Mouse (Mus musculus) limb, embryonic 14.5 days (tissue): ENCODE data around the gene Rnf39. TPM values are rescaled to one million over a fixed set of nuclear protein-coding genes. Genes with fewer than 3 reads are reported as not detected.
A peak's percentile ranks its signal among the peaks of the same experiment; 100 is the strongest.

Experiments used
- ATAC-seq: fragments of 200-750 bp; cut with Nextera tagmentation; 2 replicates; pipeline ENCODE4 v1.8.0; 2017; ENCODE audit warnings: low read depth, moderate number of reproducible peaks, moderate TSS enrichment; ENCODE audit not compliant: low FRiP score
- DNase-seq: peaks from one replicate; pipeline ENCODE4 v3.0.0-alpha.2; 2015; ENCODE audit warnings: low spot score
- H3K27ac ChIP-seq: fragments of 300-500 bp; sonication (generic); replicated peaks from 2 replicates; pipeline ENCODE4 v1.5.1; 2014; ENCODE audit warnings: low read depth, mild to moderate bottlenecking, low read length, moderate library complexity, mixed read lengths
- H3K27me3 ChIP-seq: fragments of 300-500 bp; sonication (generic); 2 replicates; pipeline ENCODE4 v1.6.1; 2014; ENCODE audit warnings: low read length, mixed read lengths; ENCODE audit not compliant: control insufficient read depth, insufficient read depth
- H3K36me3 ChIP-seq: fragments of 300-500 bp; sonication (generic); 2 replicates; pipeline ENCODE4 v1.6.1; 2014; ENCODE audit warnings: mild to moderate bottlenecking, low read length, moderate library complexity, mixed read lengths; ENCODE audit not compliant: control insufficient read depth, insufficient read depth
- H3K4me1 ChIP-seq: fragments of 300-500 bp; sonication (generic); 2 replicates; pipeline ENCODE4 v1.6.1; 2014; ENCODE audit warnings: antibody characterized with exemption, low read length, mixed read lengths; ENCODE audit not compliant: control insufficient read depth, insufficient read depth
- H3K4me2 ChIP-seq: fragments of 300-500 bp; sonication (generic); replicated peaks from 2 replicates; pipeline ENCODE4 v1.6.1; 2014; ENCODE audit warnings: low read depth, mild to moderate bottlenecking, low read length, moderate library complexity; ENCODE audit not compliant: severe bottlenecking
- H3K4me3 ChIP-seq: fragments of 300-500 bp; sonication (generic); replicated peaks from 2 replicates; pipeline ENCODE4 v1.5.1; 2014; ENCODE audit warnings: low read length
- H3K9ac ChIP-seq: fragments of 300-500 bp; sonication (generic); 2 replicates; pipeline ENCODE4 v1.6.1; 2014; ENCODE audit warnings: mild to moderate bottlenecking, low read depth, low read length, moderate library complexity; ENCODE audit not compliant: severe bottlenecking
- H3K9me3 ChIP-seq: fragments of 300-500 bp; sonication (generic); 2 replicates; pipeline ENCODE4 v1.6.1; 2016; ENCODE audit warnings: low read length; ENCODE audit not compliant: control insufficient read depth
- POLR2A ChIP-seq: fragments of 200-500 bp; IDR thresholded peaks from 2 replicates; pipeline ENCODE4 v1.8.0; 2012; ENCODE audit warnings: inconsistent platforms, mild to moderate bottlenecking, moderate library complexity, borderline replicate concordance; ENCODE audit not compliant: insufficient read depth, insufficient read length; ENCODE audit errors: extremely low read depth
- WGBS: fragments of 180-500 bp; shearing (Covaris S2); extraction: QIAGEN DNeasy Blood & Tissue Kit; methylation state at CpG from one replicate; pipeline ENCODE4 v1.1.7; 2014; 5-methylcytosine and 5-hydroxymethylcytosine counted together
- polyA plus RNA-seq, 2 experiments: library from polyadenylated mRNA; depleted of rRNA in 1 of 2; stranded (reverse) in 1 of 2; unstranded in 1 of 2; fragments of >200 nt; fragmentation: Nextera tagmentation in 1 of 2; extraction: Ambion mirVana in 1 of 2; gene quantifications; 2 replicates each; pipeline versions ENCODE4 v1.2.1 to v1.2.3; 2012 to 2014

Rnf39 gene
- polyA plus RNA-seq, 2 experiments: 2.8 to 3.2 TPM

DNA sequence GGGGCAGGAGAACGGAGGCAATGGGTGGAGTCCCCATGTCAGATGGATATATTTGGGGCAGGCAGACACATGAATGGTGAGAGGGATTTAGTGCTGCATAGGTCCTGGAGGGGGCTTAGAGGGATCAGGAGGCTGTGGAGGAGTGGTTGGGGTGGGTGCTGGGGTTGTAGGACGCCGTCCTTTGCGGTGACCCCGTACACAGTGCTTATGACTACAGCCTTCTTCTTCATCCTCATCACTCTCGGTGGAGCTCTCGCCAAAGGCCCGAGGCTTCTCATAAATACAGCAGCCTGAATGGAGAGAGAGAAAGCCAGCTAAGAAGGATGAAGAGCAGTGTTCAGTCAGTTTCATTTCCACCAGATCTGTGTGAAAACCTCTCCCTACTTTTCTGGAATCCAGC lies 6.5 kb downstream of the Rnf39 start:
- WGBS: 91% methylated on average over 8 of the region's 8 CpGs

DNA sequence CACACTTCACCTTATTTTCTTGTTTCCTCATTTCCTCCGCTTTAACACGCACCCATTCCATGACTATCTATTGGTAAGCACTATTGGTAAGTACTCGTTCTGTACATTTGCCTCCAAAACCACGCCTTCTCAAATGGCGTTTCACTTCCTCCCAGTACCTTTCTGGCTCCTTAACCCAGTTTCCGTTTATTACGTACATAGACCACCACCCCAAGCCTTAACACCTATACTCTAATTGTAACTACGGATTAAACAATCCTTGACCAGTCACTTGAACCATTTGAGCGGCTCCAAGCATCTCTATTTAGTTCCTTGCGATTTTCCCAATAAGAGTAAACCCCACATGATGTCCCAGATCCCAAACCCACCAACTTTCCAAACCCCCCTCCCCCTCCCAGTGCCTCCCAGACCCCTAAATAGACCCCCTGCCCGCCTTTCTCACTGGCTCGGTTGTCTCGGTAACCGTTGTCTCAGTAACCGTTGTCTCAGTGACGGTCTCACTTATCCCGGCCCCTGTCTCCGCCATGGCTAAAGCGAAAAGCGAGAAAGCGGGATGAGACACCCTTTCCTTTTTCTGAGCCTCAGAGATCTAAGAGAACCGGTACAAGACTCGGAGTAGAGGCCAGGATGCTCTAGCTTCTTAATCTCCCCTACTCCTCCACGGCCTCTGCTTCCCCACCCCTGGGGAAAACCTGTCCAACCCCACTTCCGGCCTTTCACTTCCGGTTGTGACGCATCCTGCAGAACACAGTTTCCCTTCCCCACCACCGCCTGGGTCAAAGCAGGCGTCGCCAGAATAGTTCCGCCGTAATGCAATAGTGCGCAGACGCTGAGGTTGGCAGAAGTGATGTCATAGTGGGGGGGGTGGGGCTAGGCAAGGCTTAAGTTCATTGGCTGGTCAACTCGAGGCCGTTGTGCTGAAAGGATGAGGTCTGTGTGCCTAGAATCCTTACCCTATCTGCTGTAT lies 8.5 kb downstream of the Rnf39 start, which contains the start of gene Ppp1r11:
Gene Ppp1r11 (minus strand): TSS at position 761 of the 967 bp plus-strand sequence.
- no peaks in the 10 kb centered on the region for H3K9me3 ChIP-seq
- H3K27me3 ChIP-seq: peaks cover 1% of the 10 kb centered on the region; the same call in 1 of the 2 replicates
- TF ChIP-seq POLR2A: peak; percentile 59; the same call in 1 of the 2 replicates
- peak within 1 kb of the TSS; percentile 67 for H3K4me2 ChIP-seq
- peak within 1 kb of the TSS; percentile 53 for H3K4me3 ChIP-seq
- ATAC-seq (peak; percentile 97), DNase-seq (peak; percentile 98)
- peaks cover 4% of the 10 kb centered on the region for H3K4me1 ChIP-seq
- 3% methylated on average over 36 of the region's 36 CpGs for WGBS
- peaks cover 23% of the 10 kb centered on the region for H3K36me3 ChIP-seq
- peak within 1 kb of the TSS; percentile 58 for H3K9ac ChIP-seq
- peak within 1 kb of the TSS; percentile 53 for H3K27ac ChIP-seq

More for the DNA sequence above, 6.5 kb downstream of the Rnf39 start:
- peaks cover 4% of the 10 kb centered on the region for H3K4me1 ChIP-seq
- peaks cover 14% of the 10 kb centered on the region for H3K36me3 ChIP-seq
- TF ChIP-seq POLR2A: no peak
- no peak overlapping the region for H3K27ac ChIP-seq
- DNase-seq (no peak), ATAC-seq (no peak)
- no peak overlapping the region for H3K4me3 ChIP-seq
- H3K27me3 ChIP-seq: peaks cover 14% of the 10 kb centered on the region
- H3K9ac ChIP-seq: no peak overlapping the region
- H3K4me2 ChIP-seq: no peak overlapping the region
- no peaks in the 10 kb centered on the region for H3K9me3 ChIP-seq

DNA sequence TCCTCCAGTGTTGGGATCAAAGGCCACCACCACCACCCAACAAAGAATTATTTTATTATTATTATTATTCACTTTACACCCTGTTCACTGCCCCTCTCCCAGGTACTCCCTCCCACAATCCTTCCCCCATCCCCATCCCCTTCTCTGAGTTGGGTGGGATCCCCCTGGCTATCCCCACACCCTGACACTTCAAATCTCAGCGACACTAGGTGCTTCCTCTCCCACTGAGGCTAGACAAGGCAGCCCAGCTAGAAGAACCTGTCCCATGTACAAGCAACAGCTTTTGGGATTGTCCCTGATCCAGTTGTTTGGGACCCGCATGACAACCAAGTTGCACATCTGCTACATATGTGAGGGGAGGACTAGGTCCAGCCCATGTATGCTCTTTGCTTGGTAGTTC lies 9.9 kb downstream of the Rnf39 start:
- ATAC-seq (no peak), DNase-seq (no peak)
- Histone ChIP-seq H3K27me3 (no peaks in the 10 kb centered on the region), H3K9ac (no peak overlapping the region), H3K27ac (no peak overlapping the region), H3K4me1 (peaks cover 4% of the 10 kb centered on the region), H3K9me3 (no peaks in the 10 kb centered on the region), H3K4me2 (no peak overlapping the region), H3K36me3 (peaks cover 30% of the 10 kb centered on the region), H3K4me3 (no peak overlapping the region)
- 92% methylated on average over 2 of the region's 2 CpGs for WGBS
- TF ChIP-seq POLR2A: no peak

DNA sequence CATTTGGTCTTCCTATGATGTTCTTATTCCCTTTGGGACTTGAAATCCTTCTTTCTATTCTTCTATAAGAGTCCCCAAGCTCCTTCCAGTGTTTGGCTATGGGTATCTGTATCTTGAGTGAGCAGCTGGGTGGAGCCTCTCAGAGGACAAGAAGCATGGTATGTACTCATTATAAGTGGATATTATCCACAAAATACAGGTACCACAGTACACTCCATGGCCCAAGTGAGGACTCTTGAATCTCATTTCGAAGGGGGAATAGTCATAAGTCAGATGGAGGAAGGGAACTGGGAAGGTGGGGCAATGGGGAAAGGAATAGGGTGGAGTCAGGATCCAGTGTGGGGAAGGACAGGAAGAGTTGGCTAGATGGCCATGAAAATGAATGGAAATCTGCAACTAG lies 10.3 kb downstream of the Rnf39 start:
- WGBS: 86% methylated on average over 1 of the region's 1 CpGs
- DNase-seq (no peak), ATAC-seq (no peak)
- no peak overlapping the region for H3K4me2 ChIP-seq
- H3K9ac ChIP-seq: no peak overlapping the region
- H3K4me3 ChIP-seq: no peak overlapping the region
- peaks cover 4% of the 10 kb centered on the region for H3K4me1 ChIP-seq
- no peaks in the 10 kb centered on the region for H3K27me3 ChIP-seq
- no peaks in the 10 kb centered on the region for H3K9me3 ChIP-seq
- no peak overlapping the region for H3K27ac ChIP-seq
- peaks cover 30% of the 10 kb centered on the region for H3K36me3 ChIP-seq
- TF ChIP-seq POLR2A: no peak

DNA sequence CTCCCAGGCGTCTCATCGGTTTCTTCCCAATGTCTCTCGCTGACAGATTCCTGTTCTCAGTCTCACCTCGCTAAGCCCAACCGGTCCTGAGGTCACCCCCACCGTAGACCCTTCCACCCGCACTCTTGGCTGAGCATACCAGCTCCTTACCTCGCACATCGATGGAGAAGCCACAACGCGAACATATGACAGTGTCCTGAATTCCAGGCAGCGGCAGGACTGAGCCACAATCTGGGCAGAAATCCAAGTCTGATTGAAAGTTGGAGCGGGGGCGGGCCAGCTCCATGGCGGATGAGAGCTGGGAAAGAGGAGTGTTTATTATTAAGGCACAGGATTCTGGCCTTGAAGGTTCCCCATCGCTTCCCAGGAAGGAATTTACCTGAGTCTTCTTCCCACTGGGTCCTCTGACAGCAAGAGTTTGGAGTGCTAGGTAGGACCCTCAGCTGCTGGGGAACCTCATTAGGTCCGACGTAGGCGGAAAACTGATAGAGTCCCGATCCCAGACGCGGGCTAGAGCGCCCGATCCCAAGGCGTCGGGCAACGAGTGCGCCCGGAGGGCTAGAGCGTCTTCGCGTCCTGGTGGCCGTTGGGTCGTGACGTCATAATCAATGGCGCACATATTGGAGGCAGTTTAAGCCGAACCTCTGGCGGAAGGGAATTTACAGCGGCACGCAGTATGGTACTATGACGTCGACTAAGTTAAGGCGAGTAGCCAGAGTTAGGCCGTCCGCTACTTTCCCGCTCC lies 15.5 kb downstream of the Rnf39 start, which contains the start of the genes Znrd1 and Znrd1as:
Gene Znrd1 (minus strand): TSS at position 561 of the 745 bp plus-strand sequence.
Gene Znrd1as (plus strand): TSS at position 594 of the 745 bp plus-strand sequence.
- Histone ChIP-seq H3K4me2 (peak within 1 kb of the TSS; percentile 72), H3K9me3 (no peaks in the 10 kb centered on the region), H3K27ac (peak within 1 kb of the TSS; percentile 82), H3K27me3 (no peaks in the 10 kb centered on the region), H3K36me3 (peaks cover 19% of the 10 kb centered on the region; the same call in 1 of the 2 replicates), H3K4me1 (peaks cover 7% of the 10 kb centered on the region), H3K4me3 (peak within 1 kb of the TSS; percentile 70), H3K9ac (peak within 1 kb of the TSS; percentile 77)
- 0 out of 2 replicates have a peak, but pooled peaks have one; percentile 35 for TF ChIP-seq POLR2A
- peak; percentile 97 for DNase-seq
- ATAC-seq: peak; percentile 99
- WGBS: under 1% methylated on average over 46 of the region's 46 CpGs
